Mouse (Mus musculus) ZHBTc4 (cell line): ENCODE measurements around the gene Ksr2.

Experiments used
- DNase-seq: peaks from one replicate; pipeline ENCODE4 v3.0.0-alpha.2; 2011; ENCODE audit warnings: low read depth, low spot score

Ksr2 gene

DNA sequence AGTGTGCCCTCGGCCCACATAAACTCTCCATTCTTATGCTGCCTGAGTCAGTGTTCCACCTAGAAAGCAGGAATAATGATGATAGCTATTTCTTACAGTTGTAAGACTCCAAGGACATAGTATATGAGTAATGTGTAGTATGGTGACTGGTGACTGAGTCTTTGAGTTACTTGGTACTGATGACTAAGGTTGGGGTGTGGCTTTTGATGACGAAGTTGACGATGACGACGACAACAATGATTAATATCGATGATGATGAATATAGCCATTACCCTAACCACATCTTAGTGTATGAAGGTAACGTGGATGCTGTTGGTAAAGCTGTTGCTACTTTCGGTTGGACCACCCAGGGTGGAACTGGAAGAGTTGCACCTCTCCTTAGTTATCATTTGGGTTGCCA is 270.7 kb downstream of the Ksr2 start:
- no peak for DNase-seq

DNA sequence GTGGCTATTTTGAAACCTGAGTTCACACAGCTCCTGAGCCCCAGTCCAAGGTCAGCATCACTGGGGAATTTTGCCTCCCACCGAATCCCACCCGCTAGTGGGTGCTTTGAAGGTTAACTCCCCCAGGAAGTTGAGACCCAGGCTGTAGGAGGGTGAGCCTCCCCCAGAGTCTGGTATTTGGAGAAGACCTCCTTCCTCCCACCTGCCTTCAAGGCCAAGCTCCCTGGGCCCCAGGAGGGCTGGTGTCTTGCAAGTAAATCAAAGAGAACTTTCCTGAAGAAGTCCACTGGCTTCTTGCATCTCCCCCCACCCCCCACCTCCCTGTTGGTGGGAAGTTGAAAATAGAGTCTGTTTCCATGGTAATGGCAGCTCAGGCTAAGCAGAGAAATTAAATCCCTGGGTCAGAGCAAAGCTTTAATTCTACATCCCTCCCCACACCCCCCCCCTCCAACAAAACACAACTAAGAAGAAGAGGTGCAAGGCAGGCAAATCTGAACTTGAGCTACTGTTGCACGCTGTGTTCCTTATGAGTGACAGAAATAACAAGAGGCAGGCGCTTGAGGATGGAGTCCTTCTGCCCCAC is 274.1 kb downstream of the Ksr2 start:
- no peak for DNase-seq

DNA sequence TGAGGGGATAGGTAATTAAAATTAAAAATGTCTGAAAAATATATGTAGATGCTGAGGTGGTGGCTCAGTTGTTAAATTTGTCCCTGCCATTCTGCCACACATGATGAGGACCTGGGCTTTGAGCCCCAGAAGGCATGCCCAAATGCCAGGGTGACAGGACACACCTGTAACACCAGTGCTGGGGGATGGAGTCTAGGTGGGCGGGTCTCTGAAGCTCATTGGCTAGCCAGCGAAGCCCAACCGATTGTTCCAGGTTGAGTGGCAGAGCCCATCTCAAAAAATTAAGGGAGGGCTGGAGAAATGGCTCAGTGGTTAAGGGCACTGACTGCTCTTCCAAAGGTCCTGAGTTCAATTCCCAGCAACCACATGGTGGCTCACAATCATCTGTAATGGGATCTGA is 274.9 kb downstream of the Ksr2 start:
- no peak for DNase-seq

DNA sequence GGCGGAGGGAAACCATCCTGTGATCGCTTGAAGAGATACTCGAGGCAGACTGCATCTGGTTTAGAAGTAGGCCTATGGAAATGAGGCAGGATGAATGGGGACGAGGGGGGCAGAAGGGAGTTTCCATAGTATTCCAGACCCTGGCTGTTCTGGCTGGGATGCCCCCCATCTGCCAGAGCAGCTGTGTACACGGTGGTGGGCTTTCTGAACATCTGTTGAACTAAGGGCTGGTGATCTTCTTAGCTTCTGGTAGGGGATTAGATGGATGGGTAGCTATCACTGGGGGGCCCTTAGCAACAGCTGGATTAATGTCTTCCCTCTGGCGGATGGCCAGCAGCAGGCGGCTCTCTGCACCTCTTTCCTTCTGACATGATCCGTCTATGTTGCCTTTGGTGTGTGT is 276.0 kb downstream of the Ksr2 start:
- no peak for DNase-seq

DNA sequence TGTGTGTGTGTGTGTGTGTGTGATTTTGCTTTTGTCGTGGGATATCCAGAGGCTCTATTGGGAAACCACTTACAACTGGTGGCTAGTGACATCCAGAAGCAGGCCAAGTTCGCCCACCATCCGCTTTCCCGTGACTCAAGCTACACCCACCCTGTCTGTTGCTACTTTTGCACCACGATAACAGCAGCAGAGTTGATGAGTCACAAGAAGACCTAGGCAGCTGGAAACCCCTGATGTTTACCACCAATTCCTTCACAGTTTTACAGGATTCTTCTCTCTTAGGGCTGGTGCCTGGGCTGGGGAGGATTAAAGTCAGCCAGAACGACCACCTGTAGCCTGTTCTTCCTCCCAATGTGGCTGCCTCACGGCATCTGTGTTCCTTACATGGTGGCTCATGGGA is 277.5 kb downstream of the Ksr2 start:
- no peak for DNase-seq

DNA sequence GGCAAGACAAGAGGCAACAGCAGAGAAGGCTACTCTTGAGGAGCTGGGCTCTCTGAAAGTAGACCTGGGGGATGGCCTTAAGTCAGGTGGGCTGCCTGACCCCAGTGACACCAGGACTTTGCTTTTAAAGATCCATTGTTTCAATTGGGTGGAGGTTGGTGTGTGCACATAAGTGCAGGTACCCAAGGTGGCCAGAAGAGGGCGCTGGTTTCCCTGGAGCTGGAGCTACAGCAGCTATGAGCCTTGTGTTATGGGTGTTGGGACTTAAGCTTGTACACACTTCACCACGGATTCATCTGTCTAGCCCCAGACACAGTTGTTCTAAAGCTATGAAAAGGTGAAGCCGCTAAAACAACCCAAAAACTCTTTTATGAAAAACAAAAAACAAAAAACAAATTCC is 279.8 kb downstream of the Ksr2 start:
- peak; percentile 38 for DNase-seq

DNA sequence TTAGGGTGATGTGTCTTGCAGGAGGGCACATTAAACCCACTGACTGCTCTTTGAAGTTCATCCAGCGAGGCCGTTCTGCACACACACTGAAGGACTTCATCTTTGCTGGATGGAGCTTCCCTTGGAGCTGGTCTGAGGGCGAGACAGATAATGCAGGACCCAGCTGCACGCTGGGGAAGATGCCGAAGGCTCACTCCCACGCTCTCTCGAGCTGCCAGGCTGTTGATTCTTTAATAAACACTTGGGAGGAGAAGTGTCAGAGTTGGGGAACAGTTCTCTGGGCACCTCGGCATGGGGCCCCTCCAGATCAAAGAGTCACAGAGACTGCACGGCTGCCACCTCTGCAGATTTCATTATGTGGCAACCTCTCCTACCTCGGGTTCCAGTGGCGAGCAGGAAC is 280.8 kb downstream of the Ksr2 start:
- no peak for DNase-seq

DNA sequence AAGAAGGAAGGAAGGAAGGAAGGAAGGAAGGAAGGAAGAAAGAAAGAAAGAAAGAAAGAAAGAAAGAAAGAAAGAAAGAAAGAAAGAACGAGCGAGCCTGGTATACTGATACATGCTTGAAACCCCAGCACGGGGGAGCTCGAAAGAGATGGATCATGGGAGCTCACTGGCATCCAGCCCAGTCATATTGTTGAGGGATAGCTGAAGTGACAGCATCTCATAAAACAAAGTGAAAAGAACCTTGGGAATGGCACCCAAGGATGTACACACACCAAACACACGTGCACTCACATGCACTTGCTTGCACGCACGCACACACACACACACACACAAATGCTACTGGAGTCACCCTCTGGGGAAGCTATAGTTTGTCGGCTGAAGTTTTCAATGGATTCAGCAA is 282.6 kb downstream of the Ksr2 start:
- no peak for DNase-seq

DNA sequence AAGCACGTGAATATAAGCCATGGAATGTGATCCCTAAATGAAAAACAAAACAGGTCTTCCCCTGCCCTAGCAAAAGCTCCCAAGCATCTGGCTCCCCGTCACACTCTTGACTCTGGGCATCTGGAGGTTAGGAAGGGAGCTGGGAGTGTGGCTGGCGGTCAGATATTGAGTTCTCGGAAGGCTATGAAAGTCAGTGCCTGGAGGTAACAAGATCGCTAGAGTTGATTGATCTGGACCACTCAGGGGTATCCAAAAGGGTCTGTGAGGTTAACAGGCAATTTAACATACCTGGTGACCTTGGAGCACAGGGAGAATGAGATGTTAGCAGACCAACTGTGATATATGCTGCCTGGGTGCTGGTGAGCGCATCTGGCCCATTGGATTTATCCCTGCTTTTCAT is 283.8 kb downstream of the Ksr2 start:
- no peak for DNase-seq

DNA sequence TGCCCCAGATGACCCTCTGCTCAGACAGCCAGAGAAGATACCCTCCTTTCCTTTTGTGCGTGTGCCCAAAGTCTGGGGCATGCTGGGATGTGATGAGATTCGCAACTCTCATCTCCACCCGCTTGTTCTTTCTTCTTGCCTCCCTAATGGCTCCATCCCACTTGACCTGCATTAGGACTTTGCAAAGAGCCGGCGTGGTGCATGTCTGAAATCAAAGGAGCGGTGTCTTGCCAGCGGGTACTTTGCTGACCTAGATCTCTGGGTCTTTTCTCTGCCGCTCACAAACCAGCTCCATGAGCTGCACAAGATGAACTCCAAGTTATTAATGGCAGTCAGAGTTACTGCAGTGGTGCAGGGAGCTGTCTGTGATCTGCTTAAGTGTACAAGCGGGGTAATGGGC is 290.6 kb downstream of the Ksr2 start:
- no peak for DNase-seq

DNA sequence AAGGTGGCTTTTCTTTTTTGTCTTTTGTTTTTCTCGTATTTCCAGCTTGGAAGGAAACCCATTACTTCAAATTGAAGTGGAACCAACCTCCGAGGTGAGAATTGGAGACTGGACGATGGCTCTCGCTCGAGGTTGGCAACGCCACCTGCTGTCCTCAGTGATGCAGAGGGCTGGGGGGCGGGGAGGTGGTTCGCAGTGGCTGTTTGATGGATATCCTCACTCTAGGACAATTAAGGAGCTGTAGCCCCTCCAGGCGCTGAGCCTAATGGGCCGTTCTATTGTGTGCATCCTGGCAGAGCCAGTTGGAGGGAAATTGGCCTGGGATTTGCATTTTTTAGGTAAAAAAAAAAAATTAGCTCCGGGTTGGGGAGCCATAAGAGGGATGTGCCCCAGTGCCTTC is 292.8 kb downstream of the Ksr2 start:
- DNase-seq, result no peak

DNA sequence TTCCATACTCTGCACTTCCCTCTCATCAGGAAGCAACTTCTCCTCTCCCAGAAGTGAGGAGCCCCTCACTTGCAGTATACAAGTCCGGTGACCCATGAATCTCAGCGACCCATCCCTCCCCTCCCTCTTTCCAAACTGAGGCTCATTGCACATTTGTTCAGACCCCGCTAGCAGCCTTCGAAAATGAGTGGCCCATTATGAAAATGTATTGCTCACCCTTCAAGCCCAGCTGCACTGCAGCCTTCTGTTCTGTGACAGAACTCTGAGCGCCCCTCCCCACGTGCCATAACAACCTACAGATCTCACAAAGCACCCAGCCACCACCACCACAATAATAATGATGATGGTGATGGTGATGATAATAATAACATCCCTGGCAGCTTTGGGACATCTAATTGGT is 295.5 kb downstream of the Ksr2 start:
- no peak for DNase-seq

DNA sequence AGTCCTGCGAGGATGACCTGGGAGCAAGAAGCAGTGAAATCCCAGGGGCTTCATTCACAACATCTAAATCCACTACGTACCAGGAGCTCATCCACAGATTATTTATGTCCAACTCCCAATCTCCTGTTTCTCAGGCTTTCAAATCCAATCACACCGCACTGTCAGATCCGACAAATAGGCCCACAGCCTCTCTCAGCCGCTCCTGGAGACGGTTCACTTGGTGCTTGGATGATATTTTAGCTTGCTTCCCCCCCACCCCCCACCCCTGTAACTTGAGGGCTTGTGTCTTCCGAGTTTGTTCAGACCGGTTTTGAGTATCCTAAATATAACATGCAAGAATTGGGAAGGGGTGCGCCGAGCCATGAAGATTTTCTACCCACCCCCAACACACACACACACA is 297.8 kb downstream of the Ksr2 start:
- no peak for DNase-seq

DNA sequence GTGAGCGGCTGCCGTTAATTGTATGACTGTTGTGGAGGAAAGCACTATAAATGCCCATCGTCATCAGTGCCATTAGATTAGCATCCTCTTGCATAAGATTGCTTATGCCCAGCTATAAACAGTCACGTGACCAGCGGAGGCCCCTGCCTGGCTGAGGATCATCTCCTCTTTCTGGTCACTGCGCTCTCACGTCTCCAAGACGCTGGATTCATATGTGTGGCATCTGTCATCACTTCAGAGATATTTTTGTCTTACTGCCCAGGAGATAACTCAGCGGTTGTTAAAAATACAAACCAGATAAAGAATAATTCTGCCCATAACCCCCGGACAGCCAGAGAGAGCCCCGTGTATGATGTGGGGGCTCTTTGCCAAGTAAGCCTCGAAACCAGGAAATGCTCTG is 298.4 kb downstream of the Ksr2 start:
- no peak for DNase-seq

DNA sequence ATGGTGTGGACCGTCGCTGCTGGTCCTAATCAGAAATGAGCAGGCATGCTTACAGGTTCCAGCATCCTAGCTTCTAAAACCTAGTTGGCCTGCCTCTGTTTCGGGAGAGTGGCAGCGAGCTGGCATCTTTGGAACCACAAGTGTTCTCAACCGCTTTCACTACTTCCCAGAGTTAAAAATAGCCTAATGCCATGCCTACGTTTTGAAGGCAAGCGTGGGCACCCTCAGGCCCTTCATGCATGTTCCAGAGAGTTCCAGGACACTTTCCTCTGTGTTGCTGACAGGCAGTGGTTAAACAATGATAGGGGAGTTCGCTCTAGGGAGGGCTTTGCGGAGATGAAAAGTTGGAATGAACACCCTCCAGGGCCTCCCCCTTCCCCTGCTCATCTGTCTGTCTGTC is 303.3 kb downstream of the Ksr2 start:
- no peak for DNase-seq

DNA sequence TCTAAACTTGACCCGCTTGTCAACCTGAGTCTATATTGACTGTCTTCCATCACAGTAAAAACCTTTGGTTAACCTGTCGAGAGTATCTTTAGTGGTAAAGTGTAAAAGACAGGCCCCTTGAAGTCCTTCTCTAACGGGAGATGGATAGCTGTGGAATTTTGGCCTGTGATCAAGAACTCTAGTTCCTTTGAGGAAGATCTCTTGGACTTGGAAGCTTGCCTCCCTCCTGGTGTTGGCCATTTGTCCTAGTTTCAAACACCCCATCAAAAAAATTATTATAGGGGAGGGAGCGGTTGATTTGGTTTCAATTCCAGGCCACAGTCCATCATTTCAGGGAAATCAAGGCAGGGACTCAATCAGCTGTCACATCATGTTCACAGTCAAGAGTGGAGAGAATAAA is 309.5 kb downstream of the Ksr2 start:
- DNase-seq, result no peak

DNA sequence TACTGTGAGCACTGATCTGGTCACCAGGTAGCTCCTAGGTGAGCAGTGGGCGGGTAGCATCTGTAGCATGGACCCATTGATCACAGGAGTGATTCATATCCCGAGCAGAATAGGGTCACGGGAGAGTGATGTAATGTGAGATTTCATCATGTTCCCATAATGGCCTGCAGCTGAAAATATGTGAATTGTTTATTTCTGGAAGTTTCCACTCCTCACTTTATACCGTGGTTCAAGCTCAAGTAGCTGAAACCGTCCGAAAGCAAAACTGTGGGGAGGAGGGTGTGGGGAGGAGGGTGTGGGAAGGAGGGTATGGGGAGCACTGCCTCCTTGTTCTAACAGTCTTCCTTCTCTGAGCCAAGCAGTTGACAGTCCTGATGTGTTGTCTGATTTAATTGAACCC is 312.7 kb downstream of the Ksr2 start:
- DNase-seq, result no peak

DNA sequence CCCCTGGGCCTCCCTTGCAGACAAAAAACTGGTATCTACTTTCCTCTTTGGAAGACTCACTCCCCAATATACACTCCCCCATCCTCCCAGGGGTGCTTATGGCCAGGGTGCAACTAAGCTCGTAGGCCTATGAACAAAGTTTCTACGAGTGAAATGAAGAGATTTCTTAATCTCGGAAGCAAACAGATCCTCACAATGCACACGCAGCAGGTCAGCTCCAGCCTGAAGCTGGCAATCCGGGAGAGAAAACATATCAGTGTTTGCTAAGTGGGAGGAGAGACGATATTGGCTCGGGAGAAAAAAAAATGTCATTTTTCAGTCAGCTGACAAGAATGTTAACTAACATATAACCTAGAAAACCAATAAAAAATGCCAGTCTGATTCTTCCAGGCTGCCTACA is 313.3 kb downstream of the Ksr2 start:
- DNase-seq, result no peak

DNA sequence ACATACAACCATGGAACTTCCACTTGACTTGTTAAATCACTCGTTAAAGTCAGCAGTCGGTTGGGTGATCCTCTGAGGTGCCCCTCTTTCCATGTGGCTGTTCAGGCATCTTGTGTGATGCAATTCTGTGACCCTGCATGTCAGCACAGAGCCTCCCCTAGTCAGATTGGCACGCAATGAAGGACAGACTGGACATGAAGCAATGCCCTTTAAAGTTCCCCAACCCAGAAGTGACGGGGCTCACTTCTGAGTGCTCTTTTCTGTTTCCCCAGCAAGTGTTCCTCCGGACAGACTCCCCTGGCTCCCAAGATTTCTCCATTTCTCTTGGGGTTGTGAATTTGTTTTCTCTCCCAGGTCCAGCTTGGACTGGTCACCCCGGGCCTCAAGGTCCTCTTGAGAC is 317.5 kb downstream of the Ksr2 start:
- DNase-seq, result no peak

DNA sequence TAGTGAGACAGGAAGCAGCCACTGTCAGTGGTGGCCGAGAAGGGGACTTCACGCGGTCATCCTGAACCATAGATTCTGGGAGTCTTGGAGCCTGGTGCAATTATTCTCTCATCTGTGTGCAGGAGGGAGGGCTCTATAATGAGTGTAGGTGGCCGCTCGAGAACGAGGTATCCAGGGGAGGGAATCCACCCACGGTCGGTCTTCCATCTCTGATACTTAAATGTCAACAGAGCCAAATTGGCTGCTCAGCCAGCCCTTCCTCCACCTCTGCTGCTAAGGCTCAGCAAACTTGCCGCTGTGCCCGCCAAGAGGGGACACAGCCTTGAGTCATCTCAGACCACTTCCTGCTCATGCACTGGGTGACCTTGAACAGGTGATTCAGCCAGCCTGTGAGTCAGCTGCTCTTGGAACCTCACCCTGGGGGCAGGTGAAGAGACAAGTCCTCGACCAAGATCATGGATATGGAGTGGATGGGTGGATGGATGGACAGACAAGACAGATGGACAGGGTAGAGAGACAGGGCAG is 330.9 kb downstream of the Ksr2 start:
- DNase-seq, result no peak

DNA sequence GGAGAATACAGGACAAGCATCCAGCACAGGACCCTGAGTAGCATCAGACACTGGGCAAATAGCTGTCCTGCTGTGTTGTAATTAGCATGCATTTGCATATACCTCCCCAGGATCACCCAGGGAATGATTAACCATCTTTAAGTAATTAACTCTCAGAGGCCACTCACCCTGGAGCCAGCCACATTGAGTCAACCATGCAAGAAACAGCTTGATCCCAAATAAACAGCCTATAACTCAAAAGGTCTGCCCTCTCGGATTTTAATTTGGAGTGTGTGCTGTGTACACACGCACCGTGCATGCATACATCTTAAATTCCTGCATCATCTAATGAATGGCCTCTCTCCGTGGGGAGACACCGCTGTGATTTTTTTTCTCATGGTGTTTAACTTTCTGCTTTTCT is 335.6 kb downstream of the Ksr2 start:
- DNase-seq, result peak; percentile 13

DNA sequence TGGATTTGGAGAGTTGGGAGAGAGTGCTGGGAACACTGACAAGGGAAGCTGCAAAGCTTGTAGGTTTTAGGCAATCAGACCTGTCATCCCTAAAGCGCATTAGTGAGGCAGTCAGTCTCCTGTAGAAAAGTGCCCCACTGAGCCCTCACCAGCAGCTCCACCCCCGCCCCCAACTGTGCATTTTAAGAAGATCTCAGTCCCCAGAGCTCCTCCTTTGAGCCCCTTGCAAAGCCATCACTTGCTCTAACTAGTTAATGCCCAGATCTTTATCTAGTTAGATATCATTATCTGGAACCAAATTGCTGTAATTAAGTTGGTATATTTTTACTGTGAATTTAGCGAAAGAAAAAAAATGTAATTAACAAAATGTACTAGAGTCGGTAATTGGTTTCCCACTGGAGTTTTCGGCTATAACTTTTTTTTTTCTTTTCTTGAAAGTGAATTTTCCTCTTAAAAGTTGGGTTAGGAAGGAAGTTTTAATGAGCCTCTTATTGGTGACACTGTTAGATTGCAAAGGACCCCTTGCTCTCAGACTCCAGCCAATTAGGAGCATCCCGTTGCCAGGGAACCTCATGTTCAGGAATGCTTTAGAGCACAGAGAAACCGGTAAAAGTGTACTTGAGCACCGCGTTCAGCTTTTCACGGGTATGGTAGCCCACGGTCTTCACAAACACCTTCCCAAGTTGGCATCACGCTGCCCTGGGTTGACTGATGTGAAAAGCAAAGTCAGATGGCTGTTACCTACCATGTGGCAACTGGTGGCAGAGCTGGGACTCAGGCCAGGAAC is 344.1 kb downstream of the Ksr2 start:
- DNase-seq, result no peak

DNA sequence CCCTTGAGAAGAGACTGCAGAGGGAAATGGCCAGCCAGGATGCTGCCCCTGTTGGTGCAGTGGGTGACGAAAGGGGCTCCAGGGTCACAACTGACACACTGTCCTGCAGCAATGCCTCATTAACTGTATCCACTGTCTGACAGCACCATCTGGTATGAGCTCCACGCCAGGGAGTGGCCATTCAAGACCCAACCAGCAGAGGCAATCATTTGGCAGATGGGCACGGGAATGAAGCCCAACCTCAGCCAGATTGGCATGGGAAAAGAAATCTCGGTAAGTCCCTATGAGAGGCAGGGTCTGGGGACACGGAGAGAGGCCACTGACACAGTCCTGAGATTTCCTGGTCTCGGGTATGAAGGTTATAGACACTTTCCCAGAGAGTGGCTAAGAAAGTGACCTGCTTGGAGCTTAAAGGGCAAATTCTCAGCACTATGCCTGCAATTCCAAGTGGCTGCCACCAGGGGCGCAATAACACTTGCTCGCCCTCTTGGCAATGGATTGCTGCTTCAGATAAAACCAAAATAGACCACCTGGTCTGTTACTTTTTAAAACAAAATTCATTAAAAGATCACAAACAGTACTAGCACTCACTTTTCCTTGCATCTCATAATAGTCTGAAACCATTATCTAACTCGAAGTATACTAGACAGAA is 347.5 kb downstream of the Ksr2 start:
- DNase-seq, result peak; percentile 62
